Mouse (Mus musculus) midbrain, embryonic 14.5 days (tissue): ENCODE measurements around the gene Ier3. TPM values are rescaled to one million over a fixed set of nuclear protein-coding genes. Genes with fewer than 3 reads are reported as not detected.

Experiments used
- ATAC-seq: fragments of 200-750 bp; cut with Nextera tagmentation; 2 replicates; pipeline ENCODE4 v1.8.0; 2017; ENCODE audit warnings: moderate number of reproducible peaks, moderate library complexity; ENCODE audit not compliant: low FRiP score, low TSS enrichment
- DNase-seq: peaks from one replicate; pipeline ENCODE4 v3.0.0-alpha.2; 2015
- H3K27ac ChIP-seq: fragments of 300-500 bp; sonication (generic); replicated peaks from 2 replicates; pipeline ENCODE4 v1.5.1; 2014; ENCODE audit warnings: mild to moderate bottlenecking, low read depth, low read length, moderate library complexity
- H3K27me3 ChIP-seq: fragments of 300-500 bp; sonication (generic); 2 replicates; pipeline ENCODE4 v1.6.1; 2014; ENCODE audit warnings: low read length, control low read depth, mixed read lengths; ENCODE audit not compliant: control insufficient read depth, insufficient read depth
- H3K36me3 ChIP-seq: fragments of 300-500 bp; sonication (generic); 2 replicates; pipeline ENCODE4 v1.6.1; 2014; ENCODE audit warnings: low read length, control low read depth; ENCODE audit not compliant: control insufficient read depth, insufficient read depth
- H3K4me1 ChIP-seq: fragments of 300-500 bp; sonication (generic); 2 replicates; pipeline ENCODE4 v1.6.1; 2014; ENCODE audit warnings: mild to moderate bottlenecking, antibody characterized with exemption, low read length, control low read depth; ENCODE audit not compliant: control insufficient read depth, insufficient read depth
- H3K4me2 ChIP-seq: fragments of 300-500 bp; sonication (generic); 2 replicates; pipeline ENCODE4 v1.6.1; 2014; ENCODE audit warnings: mild to moderate bottlenecking, low read length, moderate library complexity
- H3K4me3 ChIP-seq: fragments of 300-500 bp; sonication (generic); replicated peaks from 2 replicates; pipeline ENCODE4 v1.5.1; 2014; ENCODE audit warnings: low read depth, low read length
- H3K9ac ChIP-seq: fragments of 300-500 bp; sonication (generic); replicated peaks from 2 replicates; pipeline ENCODE4 v1.6.1; 2014; ENCODE audit warnings: mild to moderate bottlenecking, low read length, moderate library complexity
- H3K9me3 ChIP-seq: fragments of 300-500 bp; sonication (generic); 2 replicates; pipeline ENCODE4 v1.6.1; 2016; ENCODE audit warnings: low read length, control low read depth, mixed read lengths; ENCODE audit not compliant: control insufficient read depth
- WGBS: fragments of 180-500 bp; shearing (Covaris S2); extraction: QIAGEN DNeasy Blood & Tissue Kit; methylation state at CpG from one replicate; pipeline ENCODE4 v1.1.7; 2014; 5-methylcytosine and 5-hydroxymethylcytosine counted together
- polyA plus RNA-seq: library from polyadenylated mRNA; unstranded; fragments of >200 nt; fragmentation: Nextera tagmentation; extraction: Ambion mirVana; gene quantifications from 2 replicates; pipeline ENCODE4 v1.2.1, GENCODE M21; 2014

Gene Ier3
- polyA plus RNA-seq, 1 experiment from 2014 or later, result 4.0 TPM

DNA sequence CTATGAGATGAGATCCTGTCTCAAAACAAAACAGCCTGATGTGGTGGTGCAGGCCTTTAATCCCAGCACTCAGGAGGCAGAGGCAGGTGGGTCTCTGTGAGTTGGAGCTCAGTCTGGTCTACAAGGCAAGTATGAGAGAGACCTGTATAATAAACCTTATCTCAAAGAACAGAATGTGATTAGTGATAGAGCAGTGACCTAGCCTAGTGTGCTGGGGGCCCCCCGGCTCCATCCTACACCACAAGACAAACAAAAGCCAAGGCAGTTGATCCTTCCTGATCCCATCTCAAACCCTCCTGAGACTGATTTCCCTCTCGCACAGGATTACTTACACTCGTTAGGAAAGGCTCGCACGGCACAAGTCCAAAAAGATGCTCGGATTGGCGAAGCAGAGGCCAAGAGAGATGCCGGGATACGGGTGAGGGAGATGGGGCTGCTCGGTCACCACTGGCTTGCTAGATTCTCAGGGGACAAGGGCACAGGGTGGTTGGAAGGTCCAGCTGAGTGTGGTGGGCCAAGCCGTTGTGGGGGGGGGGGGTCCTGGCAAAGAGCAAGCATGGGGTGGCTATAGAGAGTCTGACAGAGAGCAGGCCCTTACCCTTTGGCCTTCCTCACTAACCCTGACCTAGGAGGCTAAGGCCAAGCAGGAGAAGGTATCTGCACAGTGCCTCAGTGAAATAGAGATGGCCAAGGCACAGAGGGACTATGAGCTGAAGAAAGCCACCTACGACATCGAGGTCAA lies 3.8 kb downstream of the Ier3 start:
- 90% methylated on average over 13 of the region's 13 CpGs for WGBS
- no peaks in the 10 kb centered on the region for H3K9me3 ChIP-seq
- ATAC-seq (no peak), DNase-seq (no peak)
- H3K4me3 ChIP-seq, result no peak overlapping the region
- no peak overlapping the region for H3K9ac ChIP-seq
- peaks cover 39% of the 10 kb centered on the region for H3K36me3 ChIP-seq
- no peak overlapping the region for H3K27ac ChIP-seq
- no peaks in the 10 kb centered on the region for H3K27me3 ChIP-seq
- H3K4me1 ChIP-seq, result peaks cover 27% of the 10 kb centered on the region
- H3K4me2 ChIP-seq, result no peak overlapping the region

- Histone ChIP-seq H3K36me3 (peaks cover 78% of the 10 kb centered on the region), H3K27me3 (no peaks in the 10 kb centered on the region), H3K4me1 (peaks cover 11% of the 10 kb centered on the region), H3K4me2 (0 out of 2 replicates have a peak overlapping the region, but pooled peaks have one; percentile 6), H3K27ac (no peak overlapping the region), H3K9me3 (no peaks in the 10 kb centered on the region), H3K4me3 (no peak overlapping the region), H3K9ac (no peak overlapping the region)
- 3% methylated on average over 21 of the region's 21 CpGs for WGBS
- ATAC-seq, result peak; percentile 65; the same call in 1 of the 2 replicates
- peak; percentile 91 for DNase-seq
Measured at GRCm38 (mm10) chr17:35829737-35830136, 8.3 kb downstream of the Ier3 start.

DNA sequence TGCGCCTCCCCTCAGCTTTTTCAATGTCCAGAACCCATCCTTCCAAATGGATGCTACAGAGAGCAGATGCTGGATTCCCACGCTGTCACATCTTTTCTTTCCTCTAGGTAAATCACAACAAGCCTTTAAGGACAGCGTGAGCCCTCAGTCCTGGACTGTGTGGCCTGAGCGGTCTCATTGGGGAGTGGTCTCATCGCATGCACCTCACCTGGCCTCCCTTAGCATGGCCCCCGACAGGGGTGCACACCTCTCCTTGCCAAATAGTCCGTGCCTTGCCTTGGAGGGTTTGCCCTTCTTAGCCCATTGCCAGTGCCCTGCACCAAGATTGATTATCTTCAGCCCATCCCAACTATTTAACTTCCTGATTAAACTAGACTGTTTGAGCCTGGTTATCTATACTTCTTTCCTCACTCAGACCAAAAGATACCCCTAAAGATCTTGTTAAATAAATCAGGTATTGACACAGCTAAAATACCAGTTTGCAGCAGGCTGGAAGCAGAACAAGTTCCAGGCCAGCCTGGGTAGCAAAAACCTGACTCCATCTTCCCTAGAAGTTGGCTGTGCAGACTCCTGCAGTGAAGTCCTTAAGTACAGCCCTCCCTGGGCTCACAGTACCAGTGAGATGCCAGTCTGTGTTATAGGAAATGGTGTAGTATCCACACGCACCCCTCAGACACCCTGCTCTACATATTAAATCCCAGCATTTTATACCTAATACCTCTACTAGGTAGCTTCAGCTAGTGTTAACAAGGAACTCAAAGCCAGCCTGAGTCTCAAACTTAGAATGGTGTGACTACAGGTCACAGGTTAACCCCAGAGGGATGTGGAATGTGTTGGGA lies 11.1 kb downstream of the Ier3 start:
- no peak for DNase-seq
- H3K4me1 ChIP-seq, result peaks cover 24% of the 10 kb centered on the region
- 66% methylated on average over 8 of the region's 8 CpGs for WGBS
- H3K27ac ChIP-seq, result no peak overlapping the region
- peaks cover 75% of the 10 kb centered on the region for H3K36me3 ChIP-seq
- no peak overlapping the region for H3K9ac ChIP-seq
- H3K27me3 ChIP-seq, result no peaks in the 10 kb centered on the region
- no peak overlapping the region for H3K4me2 ChIP-seq
- H3K9me3 ChIP-seq, result no peaks in the 10 kb centered on the region
- no peak for ATAC-seq
- no peak overlapping the region for H3K4me3 ChIP-seq

DNA sequence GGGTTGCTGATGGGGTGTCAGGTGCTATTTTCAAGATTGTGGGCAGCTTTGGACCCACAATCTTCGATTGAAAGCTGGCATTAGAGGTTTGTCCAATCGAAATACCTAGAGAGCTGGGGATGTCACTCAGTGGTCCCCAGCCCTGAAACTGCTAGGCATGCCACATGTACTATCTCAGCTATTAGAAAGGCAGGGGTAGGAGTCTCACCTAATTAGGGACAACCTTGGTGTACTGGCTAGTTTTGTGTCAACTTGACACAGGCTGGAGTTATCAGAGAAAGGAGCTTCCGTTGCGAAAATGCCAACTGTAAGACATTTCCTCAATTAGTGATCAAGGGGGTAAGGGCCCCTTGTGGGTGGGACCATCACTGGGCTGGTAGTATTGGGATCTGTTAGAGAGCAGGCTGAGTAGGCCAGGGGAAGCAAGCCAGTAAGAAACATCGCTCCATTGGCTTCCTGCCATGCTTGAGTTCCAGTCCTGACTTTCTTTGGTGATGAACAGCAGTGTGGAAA lies 11.8 kb downstream of the Ier3 start:
- Histone ChIP-seq H3K27ac (no peak overlapping the region), H3K4me3 (no peak overlapping the region)

GRCm38 (mm10) chr17:35833894-35834293 lies 12.4 kb downstream of the Ier3 start:
- no peaks in the 10 kb centered on the region for H3K27me3 ChIP-seq
- no peak overlapping the region; the same call in 1 of the 2 replicates for H3K9ac ChIP-seq
- H3K9me3 ChIP-seq, result no peaks in the 10 kb centered on the region
- H3K4me2 ChIP-seq, result peak overlapping the region; percentile 82
- ATAC-seq (no peak), DNase-seq (no peak)
- no peak overlapping the region for H3K27ac ChIP-seq
- H3K36me3 ChIP-seq, result peaks cover 64% of the 10 kb centered on the region
- H3K4me1 ChIP-seq, result peaks cover 24% of the 10 kb centered on the region
- peak overlapping the region; percentile 10 for H3K4me3 ChIP-seq
- 68% methylated on average over 5 of the region's 5 CpGs for WGBS

More for the DNA sequence above, 11.8 kb downstream of the Ier3 start:
- peaks cover 24% of the 10 kb centered on the region for H3K4me1 ChIP-seq
- DNase-seq, result no peak
- no peak for ATAC-seq
- H3K27me3 ChIP-seq, result no peaks in the 10 kb centered on the region
- 27% methylated on average over 5 of the region's 5 CpGs for WGBS
- no peaks in the 10 kb centered on the region for H3K9me3 ChIP-seq
- H3K9ac ChIP-seq, result 0 out of 2 replicates have a peak overlapping the region, but pooled peaks have one; percentile 9
- peaks cover 69% of the 10 kb centered on the region for H3K36me3 ChIP-seq
- peak overlapping the region; percentile 82; the same call in 1 of the 2 replicates for H3K4me2 ChIP-seq

- Histone ChIP-seq H3K27ac (peak overlapping the region; percentile 14; the same call in 1 of the 2 replicates), H3K27me3 (no peaks in the 10 kb centered on the region), H3K9ac (peak overlapping the region; percentile 34), H3K4me3 (peak overlapping the region; percentile 64), H3K4me2 (peak overlapping the region; percentile 82), H3K9me3 (no peaks in the 10 kb centered on the region), H3K36me3 (peaks cover 63% of the 10 kb centered on the region), H3K4me1 (peaks cover 30% of the 10 kb centered on the region)
- 76% methylated on average over 26 of the region's 26 CpGs for WGBS
- DNase-seq (peak; percentile 47), ATAC-seq (no peak)
Measured at GRCm38 (mm10) chr17:35834696-35835422, 13.4 kb downstream of the Ier3 start.

DNA sequence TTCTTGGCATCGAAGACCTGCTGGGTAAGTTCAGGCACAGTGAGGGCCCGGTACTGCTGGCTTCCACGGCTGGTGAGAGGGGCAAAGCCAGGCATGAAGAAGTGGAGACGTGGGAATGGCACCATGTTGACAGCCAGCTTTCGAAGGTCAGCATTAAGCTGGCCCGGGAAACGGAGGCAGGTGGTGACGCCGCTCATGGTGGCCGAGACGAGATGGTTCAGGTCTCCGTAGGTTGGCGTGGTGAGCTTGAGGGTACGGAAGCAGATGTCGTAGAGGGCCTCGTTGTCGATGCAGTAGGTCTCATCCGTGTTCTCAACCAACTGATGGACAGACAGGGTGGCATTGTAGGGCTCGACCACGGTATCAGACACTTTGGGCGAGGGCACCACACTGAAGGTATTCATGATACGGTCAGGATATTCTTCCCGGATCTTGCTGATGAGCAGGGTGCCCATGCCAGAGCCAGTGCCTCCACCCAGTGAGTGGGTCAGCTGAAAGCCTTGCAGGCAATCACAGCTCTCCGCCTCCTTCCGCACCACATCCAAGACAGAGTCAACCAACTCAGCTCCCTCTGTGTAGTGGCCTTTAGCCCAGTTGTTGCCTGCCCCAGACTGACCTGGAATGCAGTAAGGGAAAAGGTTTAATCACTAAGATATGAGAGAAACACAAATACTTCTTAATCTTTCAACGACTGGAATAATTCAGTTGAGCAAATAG lies 14.1 kb downstream of the Ier3 start:
- H3K4me3 ChIP-seq, result peak overlapping the region; percentile 64
- H3K27ac ChIP-seq, result no peak overlapping the region
- H3K4me1 ChIP-seq, result peaks cover 28% of the 10 kb centered on the region
- peak overlapping the region; percentile 97; the same call in 1 of the 2 replicates for H3K9ac ChIP-seq
- no peaks in the 10 kb centered on the region for H3K9me3 ChIP-seq
- peak overlapping the region; percentile 82 for H3K4me2 ChIP-seq
- DNase-seq (no peak), ATAC-seq (no peak)
- no peaks in the 10 kb centered on the region for H3K27me3 ChIP-seq
- 74% methylated on average over 26 of the region's 26 CpGs for WGBS
- peaks cover 60% of the 10 kb centered on the region for H3K36me3 ChIP-seq
